Mouse (Mus musculus) Patski (cell line): Measurements from ENCODE around the gene Olfr1496. TPM values are rescaled to one million over a fixed set of nuclear protein-coding genes. Genes with fewer than 3 reads are reported as not detected.
A peak's percentile ranks its signal among the peaks of the same experiment; 100 is the strongest.
"Not testable (repeated sequence)": the region's sequence is repeated elsewhere in the genome, so short reads cannot be mapped to it uniquely, and the experiment has no call there.

Source experiments
- ATAC-seq: fragments of 100-300 bp; one replicate; pipeline ENCODE4 v1.8.0; 2021
- CTCF ChIA-PET: fragments of 350-600 bp; sonication (Branson Sonifier 250); formaldehyde crosslinking; loops from one replicate; lab custom pipeline; 2022; ENCODE audit warnings: inconsistent platforms; lab: Charles Lee
- POLR2A ChIA-PET: fragments of 350-600 bp; sonication (Branson Sonifier 250); formaldehyde crosslinking; loops from one replicate; lab custom pipeline; 2022; ENCODE audit warnings: antibody characterized with exemption, inconsistent platforms; lab: Charles Lee
- DNase-seq: peaks from one replicate; pipeline ENCODE4 v3.0.0-alpha.2; 2011; ENCODE audit warnings: low read depth, low spot score
- H3K27me3 ChIP-seq: fragments of 371-371 bp; one replicate; pipeline ENCODE4 v1.5.1; 2021
- CTCF ChIP-seq: fragments of 100-300 bp; IDR thresholded peaks from one replicate; pipeline ENCODE4 v1.5.1; 2021
- in situ Hi-C: fragments of 300-500 bp; cut with MboI; formaldehyde crosslinking; loops from 3 replicates; pipeline ENCODE4 v1.11.1; 2018; ENCODE audit warnings: low pct_unique_long_range_greater_than_20kb, mixed read lengths
- polyA plus RNA-seq: library from polyadenylated mRNA; unstranded; gene quantifications from one replicate; pipeline ENCODE4 v1.2.3, GENCODE M21; 2021

Gene Olfr1496
- not detected for polyA plus RNA-seq

GRCm38 (mm10) chr19:13777578-13777977, at the start of gene Olfr1496:
Gene Olfr1496, plus strand, starts transcription at chr19:13777878.
- POLR2A ChIA-PET: no interaction called here
- DNase-seq: no peak
- CTCF ChIA-PET: interaction anchor here (0.8 kb wide), 1 partner anchor 10 kb away, joined by 3 read pairs; no protein-coding TSS in a partner anchor

GRCm38 (mm10) chr19:13739428-13739827, 38.2 kb upstream of the Olfr1496 start, which contains the start of gene Olfr1494:
Gene Olfr1494, plus strand, starts transcription at chr19:13739728.
- DNase-seq (no peak), ATAC-seq (no peak)
- ChIA-PET CTCF (interaction anchor here (1.6 kb wide), 1 partner anchor 23 kb away, joined by 5 read pairs; no protein-coding TSS in a partner anchor), POLR2A (no interaction called here)
- TF ChIP-seq CTCF: no peak
- in situ Hi-C loops: no loop called here
- peaks cover 7% of the 10 kb centered on the region for H3K27me3 ChIP-seq

More at GRCm38 (mm10) chr19:13777578-13777977, at the start of gene Olfr1496:
- H3K27me3 ChIP-seq: no peaks in the 10 kb centered on the region
- in situ Hi-C loops: no loop called here
- TF ChIP-seq CTCF: no peak
- ATAC-seq: no peak

GRCm38 (mm10) chr19:13749366-13749765, 28.3 kb upstream of the Olfr1496 start:
- DNase-seq (no peak), ATAC-seq (no peak)
- no peak for TF ChIP-seq CTCF
- no peaks in the 10 kb centered on the region for H3K27me3 ChIP-seq
- ChIA-PET CTCF (no interaction called here), POLR2A (no interaction called here)
- in situ Hi-C loops: no loop called here

DNA sequence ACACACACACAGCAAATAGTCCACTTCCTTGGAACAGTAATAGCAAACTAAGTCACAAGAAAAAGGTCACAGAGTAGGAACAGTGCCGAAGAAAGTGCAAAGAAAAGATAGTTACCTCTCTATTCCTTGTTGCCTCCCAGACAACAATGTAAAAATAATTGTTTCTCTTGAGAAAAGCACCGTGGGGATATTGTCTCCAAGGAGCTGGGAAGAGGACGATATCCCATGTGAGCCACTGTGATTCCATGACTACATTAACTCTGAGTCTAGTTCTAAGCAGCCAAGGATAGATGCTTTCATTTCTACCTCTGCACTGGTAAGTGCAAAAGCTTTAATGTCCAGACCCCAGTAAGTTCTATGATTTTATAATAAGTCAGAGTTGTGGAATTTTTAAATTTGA, 13.4 kb upstream of the Olfr1496 start, which contains the start of gene Olfr1495:
TSS of gene Olfr1495 (plus strand) at position 301 of the 400 bp plus-strand sequence.
- ChIA-PET CTCF (no interaction called here), POLR2A (no interaction called here)
- no peak for ATAC-seq
- no peak for TF ChIP-seq CTCF
- no peaks in the 10 kb centered on the region for H3K27me3 ChIP-seq
- DNase-seq: no peak
- in situ Hi-C loops: no loop called here

DNA sequence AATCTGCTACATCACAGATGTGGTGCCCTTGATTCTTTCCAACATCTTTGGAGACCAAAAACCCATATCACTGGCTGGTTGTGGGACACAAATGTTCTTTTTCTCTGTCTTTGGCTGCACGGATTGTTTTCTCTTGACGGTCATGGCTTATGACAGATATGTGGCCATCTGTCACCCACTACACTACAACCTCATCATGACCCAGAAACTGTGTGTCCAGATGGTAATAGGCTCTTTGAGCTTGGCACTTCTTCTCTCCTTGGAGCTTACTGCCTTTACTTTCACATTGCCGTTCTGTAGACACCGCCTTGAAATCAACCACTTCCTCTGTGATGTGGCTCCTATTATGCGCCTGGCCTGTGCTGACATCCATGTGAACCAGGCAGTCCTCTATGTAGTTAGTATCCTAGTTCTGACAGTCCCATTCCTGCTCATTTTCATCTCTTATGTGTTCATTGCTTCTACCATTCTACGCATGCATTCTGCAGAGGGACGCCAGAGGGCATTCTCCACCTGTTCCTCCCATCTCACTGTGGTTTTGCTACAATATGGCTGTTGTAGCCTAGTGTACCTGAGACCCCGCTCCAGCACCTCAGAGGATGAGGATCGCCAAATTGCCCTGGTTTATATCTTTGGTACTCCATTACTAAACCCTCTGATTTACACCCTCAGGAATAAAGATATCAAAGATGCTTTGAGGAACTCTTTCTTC, 9.0 kb upstream of the Olfr1496 start:
- DNase-seq: no peak
- in situ Hi-C loops: no loop called here

GRCm38 (mm10) chr19:13798102-13798501, 20.4 kb downstream of the Olfr1496 start, which contains the start of gene Olfr1497:
Gene Olfr1497, minus strand, starts transcription at chr19:13798202.
- H3K27me3 ChIP-seq: no peaks in the 10 kb centered on the region
- in situ Hi-C loops: no loop called here
- no peak for ATAC-seq
- ChIA-PET POLR2A (no interaction called here), CTCF (no interaction called here)
- no peak for TF ChIP-seq CTCF
- DNase-seq: no peak

More for the DNA sequence above, 9.0 kb upstream of the Olfr1496 start:
- no peak for ATAC-seq
- ChIA-PET POLR2A (no interaction called here), CTCF (interaction anchor here (0.8 kb wide), 1 partner anchor 11 kb away, joined by 3 read pairs; no protein-coding TSS in a partner anchor)
- no peaks in the 10 kb centered on the region for H3K27me3 ChIP-seq
- no peak for TF ChIP-seq CTCF

- CTCF ChIA-PET: interaction anchor here (1.5 kb wide), 1 partner anchor 26 kb away, joined by 3 read pairs; no protein-coding TSS in a partner anchor
- in situ Hi-C loops: loop anchor here (25.0 kb wide), 2 partner anchors 1268 to 1368 kb away; partner anchors contain the start of genes Fam111a and Pfpl
- POLR2A ChIA-PET, DNase-seq, H3K27me3 ChIP-seq, ATAC-seq: not testable (repeated sequence)
These were observed 27.8 kb downstream of the Olfr1496 start for GRCm38 (mm10) chr19:13805486-13805885.

DNA sequence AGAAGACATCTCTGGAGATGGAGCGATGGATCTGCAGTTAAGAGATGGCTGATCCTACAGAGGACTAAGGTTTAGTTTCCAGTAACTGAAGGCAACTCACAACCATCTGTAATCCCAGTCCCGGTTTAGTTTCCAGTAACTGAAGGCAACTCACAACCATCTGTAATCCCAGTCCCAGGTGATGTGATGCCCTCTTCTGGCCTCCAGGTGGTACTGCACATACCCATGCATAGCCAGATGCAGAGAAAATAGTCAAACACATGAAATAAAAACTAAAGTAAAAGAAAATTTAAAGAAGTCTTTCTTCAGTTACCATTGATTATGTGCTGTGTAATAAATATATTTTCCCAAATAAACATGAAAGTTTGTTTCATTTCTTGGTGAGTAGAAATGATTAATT, 35.1 kb downstream of the Olfr1496 start:
- POLR2A ChIA-PET: no interaction called here
- CTCF ChIA-PET: no interaction called here
- H3K27me3 ChIP-seq: peaks cover 6% of the 10 kb centered on the region
- no peak for DNase-seq
- ATAC-seq: no peak
- in situ Hi-C loops: loop anchor here (25.0 kb wide), 2 partner anchors 1276 to 1376 kb away; partner anchors contain the start of genes Fam111a and Pfpl
- TF ChIP-seq CTCF: peak; percentile 58

DNA sequence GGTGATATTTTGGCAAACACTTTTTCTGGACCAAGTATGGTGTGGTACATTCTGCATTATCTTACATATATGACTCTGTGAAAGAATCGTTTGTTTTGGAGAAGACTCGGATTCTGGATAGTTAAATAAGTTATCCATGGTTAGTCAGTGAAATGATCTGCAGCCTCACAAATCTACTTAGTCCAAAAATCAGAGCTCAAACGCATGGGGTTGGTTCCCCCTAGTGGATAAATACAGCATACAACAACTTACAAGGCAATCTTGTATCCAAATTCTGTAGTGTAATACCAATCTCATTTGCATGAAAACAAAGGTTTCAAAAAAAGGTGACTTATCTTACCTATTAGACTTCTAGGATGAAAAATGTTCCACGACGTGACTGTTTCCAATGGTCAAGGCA, 41.1 kb downstream of the Olfr1496 start:
- peaks cover 5% of the 10 kb centered on the region for H3K27me3 ChIP-seq
- in situ Hi-C loops: loop anchor here (25.0 kb wide), 2 partner anchors 1282 to 1382 kb away; partner anchors contain the start of genes Fam111a and Pfpl
- POLR2A ChIA-PET: no interaction called here
- ATAC-seq (no peak), DNase-seq (no peak)
- CTCF ChIA-PET: interaction anchor here (1.9 kb wide), 1 partner anchor 15 kb away, joined by 5 read pairs; no protein-coding TSS in a partner anchor
- TF ChIP-seq CTCF: peak; percentile 42

GRCm38 (mm10) chr19:13819347-13819746, 41.7 kb downstream of the Olfr1496 start, which contains the start of gene Olfr1499:
Gene Olfr1499, minus strand, starts transcription at chr19:13819447.
- in situ Hi-C loops: loop anchor here (25.0 kb wide), 2 partner anchors 1282 to 1382 kb away; partner anchors contain the start of genes Fam111a and Pfpl

More at GRCm38 (mm10) chr19:13819347-13819746, 41.7 kb downstream of the Olfr1496 start, which contains the start of gene Olfr1499:
- CTCF ChIA-PET: interaction anchor here (1.9 kb wide), 1 partner anchor 14 kb away, joined by 5 read pairs; no protein-coding TSS in a partner anchor
- no peak for TF ChIP-seq CTCF
- DNase-seq (no peak), ATAC-seq (no peak)
- POLR2A ChIA-PET: no interaction called here
- H3K27me3 ChIP-seq: peaks cover 4% of the 10 kb centered on the region
